Mouse (Mus musculus): ENCODE results near the gene Itgb4. TPM values are rescaled to one million over a fixed set of nuclear protein-coding genes. Genes with fewer than 3 reads are reported as not detected.

Gene Itgb4
- polyA plus RNA-seq, 1 experiment from 2014 or later: 2.9 TPM

- no peaks in the 10 kb centered on the region for H3K27me3 ChIP-seq (ENCODE audit: insufficient read depth, low read length)
- ATAC-seq (replicated peaks; ENCODE audit: low FRiP score, low read depth) (no peak), DNase-seq (ENCODE audit: low spot score) (no peak)
- no peak overlapping the region for H3K4me3 ChIP-seq (replicated peaks; ENCODE audit: low read depth, low read length)
- no peaks in the 10 kb centered on the region for H3K9me3 ChIP-seq (replicated peaks; ENCODE audit: low read length)
- no peak overlapping the region for H3K27ac ChIP-seq
- H3K4me1 ChIP-seq (replicated peaks; ENCODE audit: insufficient read depth, low read length): no peaks in the 10 kb centered on the region
- H3K9ac ChIP-seq (ENCODE audit: low read depth, low read length): no peak overlapping the region
- H3K4me2 ChIP-seq (ENCODE audit: low read length): no peak overlapping the region
- TF ChIP-seq CTCF (IDR thresholded peaks at IDR 0.05; ENCODE audit: low read depth): no peak
- 93% methylated on average over 6 of the region's 6 CpGs for WGBS
- H3K36me3 ChIP-seq (ENCODE audit: insufficient read depth, low read length): peaks cover 42% of the 10 kb centered on the region; the same call in 1 of the 2 replicates
These were observed 70.7 kb downstream of the Itgb4 start for GRCm38 (mm10) chr11:116045173-116045572.

GRCm38 (mm10) chr11:116049610-116050009 is 75.1 kb downstream of the Itgb4 start:
- no peaks in the 10 kb centered on the region for H3K4me1 ChIP-seq (replicated peaks; ENCODE audit: insufficient read depth, low read length)
- WGBS: 82% methylated on average over 2 of the region's 2 CpGs
- no peak overlapping the region for H3K4me3 ChIP-seq (replicated peaks; ENCODE audit: low read depth, low read length)
- H3K27me3 ChIP-seq (ENCODE audit: insufficient read depth, low read length): no peaks in the 10 kb centered on the region
- H3K9ac ChIP-seq (ENCODE audit: low read depth, low read length): no peak overlapping the region
- no peaks in the 10 kb centered on the region for H3K9me3 ChIP-seq (replicated peaks; ENCODE audit: low read length)
- H3K36me3 ChIP-seq (ENCODE audit: insufficient read depth, low read length): peaks cover 69% of the 10 kb centered on the region
- no peak overlapping the region for H3K4me2 ChIP-seq (ENCODE audit: low read length)
- no peak for DNase-seq (ENCODE audit: low spot score)
- TF ChIP-seq CTCF (IDR thresholded peaks at IDR 0.05; ENCODE audit: low read depth): no peak
- no peak for ATAC-seq (replicated peaks; ENCODE audit: low FRiP score, low read depth)
- no peak overlapping the region for H3K27ac ChIP-seq

GRCm38 (mm10) chr11:116050196-116050595 is 75.7 kb downstream of the Itgb4 start:
- no peak for ATAC-seq (replicated peaks; ENCODE audit: low FRiP score, low read depth)
- WGBS: 82% methylated on average over 4 of the region's 4 CpGs
- TF ChIP-seq CTCF (IDR thresholded peaks at IDR 0.05; ENCODE audit: low read depth): no peak

GRCm38 (mm10) chr11:116053510-116054229 is 79.2 kb downstream of the Itgb4 start:
- H3K9ac ChIP-seq (ENCODE audit: low read depth, low read length): no peak overlapping the region
- peaks cover 88% of the 10 kb centered on the region for H3K36me3 ChIP-seq (ENCODE audit: insufficient read depth, low read length)
- H3K4me2 ChIP-seq (ENCODE audit: low read length): no peak overlapping the region
- no peaks in the 10 kb centered on the region for H3K4me1 ChIP-seq (replicated peaks; ENCODE audit: insufficient read depth, low read length)
- TF ChIP-seq CTCF (IDR thresholded peaks at IDR 0.05; ENCODE audit: low read depth): no peak
- no peak overlapping the region for H3K4me3 ChIP-seq (replicated peaks; ENCODE audit: low read depth, low read length)
- DNase-seq (ENCODE audit: low spot score): no peak
- H3K27me3 ChIP-seq (ENCODE audit: insufficient read depth, low read length): no peaks in the 10 kb centered on the region
- no peak for ATAC-seq (replicated peaks; ENCODE audit: low FRiP score, low read depth)
- H3K9me3 ChIP-seq (replicated peaks; ENCODE audit: low read length): no peaks in the 10 kb centered on the region
- no peak overlapping the region for H3K27ac ChIP-seq
- WGBS: 93% methylated on average over 9 of the region's 9 CpGs

More at GRCm38 (mm10) chr11:116050196-116050595, 75.7 kb downstream of the Itgb4 start:
- H3K4me3 ChIP-seq (replicated peaks; ENCODE audit: low read depth, low read length): no peak overlapping the region
- no peak overlapping the region for H3K9ac ChIP-seq (ENCODE audit: low read depth, low read length)
- no peaks in the 10 kb centered on the region for H3K27me3 ChIP-seq (ENCODE audit: insufficient read depth, low read length)
- H3K4me1 ChIP-seq (replicated peaks; ENCODE audit: insufficient read depth, low read length): no peaks in the 10 kb centered on the region
- H3K9me3 ChIP-seq (replicated peaks; ENCODE audit: low read length): no peaks in the 10 kb centered on the region
- H3K36me3 ChIP-seq (ENCODE audit: insufficient read depth, low read length): peaks cover 74% of the 10 kb centered on the region
- H3K4me2 ChIP-seq (ENCODE audit: low read length): no peak overlapping the region
- DNase-seq (ENCODE audit: low spot score): no peak
- no peak overlapping the region for H3K27ac ChIP-seq

GRCm38 (mm10) chr11:116055873-116056272 is 81.4 kb downstream of the Itgb4 start:
- Histone ChIP-seq H3K9me3 (replicated peaks; ENCODE audit: low read length) (no peaks in the 10 kb centered on the region), H3K27me3 (ENCODE audit: insufficient read depth, low read length) (no peaks in the 10 kb centered on the region), H3K36me3 (ENCODE audit: insufficient read depth, low read length) (peaks cover 81% of the 10 kb centered on the region), H3K27ac (no peak overlapping the region), H3K4me2 (ENCODE audit: low read length) (no peak overlapping the region), H3K4me3 (replicated peaks; ENCODE audit: low read depth, low read length) (no peak overlapping the region), H3K9ac (ENCODE audit: low read depth, low read length) (no peak overlapping the region), H3K4me1 (replicated peaks; ENCODE audit: insufficient read depth, low read length) (no peaks in the 10 kb centered on the region)
- ATAC-seq (replicated peaks; ENCODE audit: low FRiP score, low read depth) (no peak), DNase-seq (ENCODE audit: low spot score) (no peak)
- TF ChIP-seq CTCF (IDR thresholded peaks at IDR 0.05; ENCODE audit: low read depth): no peak
- WGBS: 93% methylated on average over 10 of the region's 11 CpGs

GRCm38 (mm10) chr11:116057237-116057881 is 82.8 kb downstream of the Itgb4 start:
- ATAC-seq (replicated peaks; ENCODE audit: low FRiP score, low read depth): no peak
- no peaks in the 10 kb centered on the region for H3K4me1 ChIP-seq (replicated peaks; ENCODE audit: insufficient read depth, low read length)
- 82% methylated on average over 4 of the region's 4 CpGs for WGBS

More at GRCm38 (mm10) chr11:116057237-116057881, 82.8 kb downstream of the Itgb4 start:
- H3K36me3 ChIP-seq (ENCODE audit: insufficient read depth, low read length): peaks cover 85% of the 10 kb centered on the region
- H3K27me3 ChIP-seq (ENCODE audit: insufficient read depth, low read length): no peaks in the 10 kb centered on the region
- DNase-seq (ENCODE audit: low spot score): no peak
- no peak overlapping the region for H3K27ac ChIP-seq
- H3K4me2 ChIP-seq (ENCODE audit: low read length): no peak overlapping the region
- H3K9ac ChIP-seq (ENCODE audit: low read depth, low read length): no peak overlapping the region
- TF ChIP-seq CTCF (IDR thresholded peaks at IDR 0.05; ENCODE audit: low read depth): no peak
- H3K4me3 ChIP-seq (replicated peaks; ENCODE audit: low read depth, low read length): no peak overlapping the region
- no peaks in the 10 kb centered on the region for H3K9me3 ChIP-seq (replicated peaks; ENCODE audit: low read length)

Other genes with a start within 250 kb of the Itgb4 start
- gene Tmem94, start 209.3 kb upstream of the Itgb4 start, polyA plus RNA-seq (2015; fragmentation: Nextera tagmentation; extraction: Ambion mirVana): 19.6 TPM in 2 replicates
- 14.2 and 14.4 TPM in 2 replicates for gene Caskin2, start 161.1 kb upstream of the Itgb4 start, polyA plus RNA-seq (2015; fragmentation: Nextera tagmentation; extraction: Ambion mirVana)
- gene Tsen54, start 160.0 kb upstream of the Itgb4 start, polyA plus RNA-seq (2015; fragmentation: Nextera tagmentation; extraction: Ambion mirVana): 34.7 and 36.2 TPM in 2 replicates
- gene Llgl2, start 150.7 kb upstream of the Itgb4 start, polyA plus RNA-seq (2015; fragmentation: Nextera tagmentation; extraction: Ambion mirVana): 54.5 and 61.2 TPM in 2 replicates
- gene Myo15b, start 116.3 kb upstream of the Itgb4 start, polyA plus RNA-seq (2015; fragmentation: Nextera tagmentation; extraction: Ambion mirVana): 16.5 and 17.6 TPM in 2 replicates
- 11.1 and 12.1 TPM in 2 replicates for gene Smim5, start 74.7 kb upstream of the Itgb4 start, polyA plus RNA-seq (2015; fragmentation: Nextera tagmentation; extraction: Ambion mirVana)
- 13.7 and 16.1 TPM in 2 replicates for gene Smim6, start 62.7 kb upstream of the Itgb4 start, polyA plus RNA-seq (2015; fragmentation: Nextera tagmentation; extraction: Ambion mirVana)
- 37.2 and 40.1 TPM in 2 replicates for gene Sap30bp, start 41.4 kb upstream of the Itgb4 start, polyA plus RNA-seq (2015; fragmentation: Nextera tagmentation; extraction: Ambion mirVana)
- 11.1 and 11.7 TPM in 2 replicates for gene Recql5, start 41.2 kb upstream of the Itgb4 start, polyA plus RNA-seq (2015; fragmentation: Nextera tagmentation; extraction: Ambion mirVana)
- gene Galk1, start 38.0 kb downstream of the Itgb4 start, polyA plus RNA-seq (2015; fragmentation: Nextera tagmentation; extraction: Ambion mirVana): 149 and 156 TPM in 2 replicates
- 1,980 and 2,021 TPM in 2 replicates for gene H3f3b, start 53.3 kb downstream of the Itgb4 start, polyA plus RNA-seq (2015; fragmentation: Nextera tagmentation; extraction: Ambion mirVana)
- gene Unk, start 55.6 kb downstream of the Itgb4 start, polyA plus RNA-seq (2015; fragmentation: Nextera tagmentation; extraction: Ambion mirVana): 21.4 and 23.3 TPM in 2 replicates
- gene Unc13d, start 103.3 kb downstream of the Itgb4 start, polyA plus RNA-seq (2015; fragmentation: Nextera tagmentation; extraction: Ambion mirVana): 0.54 and 0.75 TPM in 2 replicates
- gene Wbp2, start 112.3 kb downstream of the Itgb4 start, polyA plus RNA-seq (2015; fragmentation: Nextera tagmentation; extraction: Ambion mirVana): 121 and 125 TPM in 2 replicates
- 40.8 and 41.7 TPM in 2 replicates for gene Trim47, start 152.5 kb downstream of the Itgb4 start, polyA plus RNA-seq (2015; fragmentation: Nextera tagmentation; extraction: Ambion mirVana)
- gene Trim65, start 156.4 kb downstream of the Itgb4 start, polyA plus RNA-seq (2015; fragmentation: Nextera tagmentation; extraction: Ambion mirVana): 3.1 and 3.3 TPM in 2 replicates
- gene Mrpl38, start 164.2 kb downstream of the Itgb4 start, polyA plus RNA-seq (2015; fragmentation: Nextera tagmentation; extraction: Ambion mirVana): 81.1 and 89.8 TPM in 2 replicates
- 16.8 and 20.0 TPM in 2 replicates for gene Fbf1, start 193.5 kb downstream of the Itgb4 start, polyA plus RNA-seq (2015; fragmentation: Nextera tagmentation; extraction: Ambion mirVana)
- gene Ten1, start 224.1 kb downstream of the Itgb4 start, polyA plus RNA-seq (2015; fragmentation: Nextera tagmentation; extraction: Ambion mirVana): 44.0 and 47.2 TPM in 2 replicates
- 55.5 and 64.0 TPM in 2 replicates for gene Acox1, start 224.3 kb downstream of the Itgb4 start, polyA plus RNA-seq (2015; fragmentation: Nextera tagmentation; extraction: Ambion mirVana)